Mouse (Mus musculus) 416B (cell line): Measurements from ENCODE around the gene Pdia4.
"Not testable (repeated sequence)": the region's sequence is repeated elsewhere in the genome, so short reads cannot be mapped to it uniquely, and the experiment has no call there.

Experiments
- DNase-seq: peaks from one replicate; pipeline ENCODE4 v3.0.0; 2011; ENCODE audit warnings: low read depth

The Pdia4 gene

GRCm38 (mm10) chr6:47757849-47758248 is 55.4 kb downstream of the Pdia4 start:
- not testable (repeated sequence) for DNase-seq

GRCm38 (mm10) chr6:47757429-47757828 is 55.8 kb downstream of the Pdia4 start:
- DNase-seq = not testable (repeated sequence)

- not testable (repeated sequence) for DNase-seq
Measured at GRCm38 (mm10) chr6:47753144-47753543, 60.1 kb downstream of the Pdia4 start.

- DNase-seq = not testable (repeated sequence)
Measured at GRCm38 (mm10) chr6:47748306-47748705, 64.9 kb downstream of the Pdia4 start.

GRCm38 (mm10) chr6:47747886-47748285 is 65.3 kb downstream of the Pdia4 start:
- DNase-seq = not testable (repeated sequence)
